Mouse (Mus musculus) kidney, postnatal 14 days (tissue): ENCODE measurements around the gene Gm5089.
"Not testable (repeated sequence)": the region's sequence is repeated elsewhere in the genome, so short reads cannot be mapped to it uniquely, and the experiment has no call there.

Experiments used
- DNase-seq: peaks from one replicate; pipeline ENCODE4 v3.0.0; 2022; ENCODE audit warnings: mixed read lengths

Gene Gm5089

GRCm38 (mm10) chr14:122463080-122463691 is 12.3 kb upstream of the Gm5089 start:
- no peak for DNase-seq

GRCm38 (mm10) chr14:122462689-122463079 is 11.8 kb upstream of the Gm5089 start:
- no peak for DNase-seq

- DNase-seq: no peak
These were observed 11.1 kb upstream of the Gm5089 start for GRCm38 (mm10) chr14:122461966-122462365.

- DNase-seq: no peak
These were observed 10.6 kb upstream of the Gm5089 start for GRCm38 (mm10) chr14:122461500-122461899.

GRCm38 (mm10) chr14:122460226-122460625 is 9.3 kb upstream of the Gm5089 start:
- no peak for DNase-seq

GRCm38 (mm10) chr14:122459776-122460175 is 8.9 kb upstream of the Gm5089 start:
- no peak for DNase-seq

- DNase-seq: not testable (repeated sequence)
These were observed 8.4 kb upstream of the Gm5089 start for GRCm38 (mm10) chr14:122459332-122459731.

GRCm38 (mm10) chr14:122455562-122455958 is 4.6 kb upstream of the Gm5089 start:
- no peak for DNase-seq

GRCm38 (mm10) chr14:122454901-122455561 is 4.1 kb upstream of the Gm5089 start:
- DNase-seq: no peak

GRCm38 (mm10) chr14:122453996-122454738 is 3.3 kb upstream of the Gm5089 start:
- DNase-seq: no peak

GRCm38 (mm10) chr14:122453388-122453995 is 2.6 kb upstream of the Gm5089 start:
- DNase-seq: peak; percentile 26

- DNase-seq: no peak
These were observed 1.9 kb upstream of the Gm5089 start for GRCm38 (mm10) chr14:122452701-122453387.

- DNase-seq: no peak
These were observed 733 bp upstream of the Gm5089 start for GRCm38 (mm10) chr14:122451551-122452145.

GRCm38 (mm10) chr14:122449601-122450495 is 1.1 kb downstream of the Gm5089 start:
- DNase-seq: no peak

- no peak for DNase-seq
These were observed 14.1 kb downstream of the Gm5089 start for GRCm38 (mm10) chr14:122436850-122437249.

- no peak for DNase-seq
These were observed 16.9 kb downstream of the Gm5089 start for GRCm38 (mm10) chr14:122434039-122434438.

- no peak for DNase-seq
These were observed 18.4 kb downstream of the Gm5089 start for GRCm38 (mm10) chr14:122432558-122432957.

GRCm38 (mm10) chr14:122427654-122428053 is 23.3 kb downstream of the Gm5089 start:
- no peak for DNase-seq

GRCm38 (mm10) chr14:122427204-122427560 is 23.7 kb downstream of the Gm5089 start:
- no peak for DNase-seq

GRCm38 (mm10) chr14:122426529-122427203 is 24.2 kb downstream of the Gm5089 start:
- no peak for DNase-seq

GRCm38 (mm10) chr14:122424441-122424840 is 26.5 kb downstream of the Gm5089 start:
- no peak for DNase-seq
